11 mouse cellular contexts compared by ENCODE assay signal in genomic region chr2:64074602-64075389, GRCm38 (mm10). TPM values are rescaled to one million over a fixed set of nuclear protein-coding genes. Genes with fewer than 3 reads are reported as not detected.
DNase-seq lines count a peak whose midpoint lies in the region; ATAC-seq and TF ChIP-seq lines count a peak whose summit lies in the region.
"Had no signal": no experiment of that assay in that cellular context is flagged by ENCODE, and none has a peak within 500 bp of the region (broad histone marks: within the 10 kb centered on the region; RNA-seq: fewer than 3 reads in every experiment).

No protein-coding gene starts in this region.

- H3K9me3 ChIP-seq in neural tube, embryonic 11.5 days (ENCODE audit: control insufficient read depth, low read length) = no peaks in the 10 kb centered on the region
- no peaks in the 10 kb centered on the region for H3K9me3 ChIP-seq in limb, embryonic 13.5 days
- H3K9me3 ChIP-seq: liver, embryonic 12.5 days had no signal

- TF ChIP-seq EP300 in heart, adult 2 months (IDR thresholded peaks at IDR 0.05; ENCODE audit: insufficient read depth, low read depth, low read length) = no peak

- no peaks in the 10 kb centered on the region for H3K27me3 ChIP-seq in heart, adult 2 months (ENCODE audit: control insufficient read depth, insufficient read depth, low read length)
- no peaks in the 10 kb centered on the region for H3K27me3 ChIP-seq in neural tube, embryonic 11.5 days (ENCODE audit: control insufficient read depth, insufficient read depth, low read length)
- peaks cover 17% of the 10 kb centered on the region; the same call in 1 of the 2 replicates for H3K27me3 ChIP-seq in limb, embryonic 13.5 days
- H3K27me3 ChIP-seq: liver, embryonic 12.5 days had no signal

- H3K9ac ChIP-seq in heart, adult 2 months (ENCODE audit: low read depth, low read length) = peak overlapping the region; percentile 45; the same call in 1 of the 2 replicates
- no peak overlapping the region for H3K9ac ChIP-seq in neural tube, embryonic 11.5 days (ENCODE audit: low read length)
- H3K9ac ChIP-seq in limb, embryonic 13.5 days = no peak overlapping the region
- H3K9ac ChIP-seq: liver, embryonic 12.5 days had no signal

- intact Hi-C loops in heart, adult 2 months (cut with DNase I) = loop anchor here (2.0 to 10.0 kb wide), 2 partner anchors 20 to 90 kb away; no protein-coding TSS in a partner anchor

- 55% methylated on average over 17 of the region's 17 CpGs for WGBS in heart, adult 2 months
- WGBS in neural tube, embryonic 11.5 days = 25% methylated on average over 17 of the region's 17 CpGs
- 13% methylated on average over 17 of the region's 17 CpGs for WGBS in limb, embryonic 13.5 days

- peaks cover 2% of the 10 kb centered on the region; the same call in 1 of the 2 replicates for H3K4me1 ChIP-seq in heart, adult 2 months (ENCODE audit: control insufficient read depth, insufficient read depth, low read length)
- H3K4me1 ChIP-seq in neural tube, embryonic 11.5 days (ENCODE audit: control insufficient read depth, insufficient read depth, low read length) = peaks cover 35% of the 10 kb centered on the region
- peaks cover 28% of the 10 kb centered on the region for H3K4me1 ChIP-seq in limb, embryonic 13.5 days
- H3K4me1 ChIP-seq: liver, embryonic 12.5 days had no signal

- TF ChIP-seq CTCF in heart, adult 2 months (IDR thresholded peaks at IDR 0.05) = no peak

- DNase-seq in heart, adult 2 months = no peak
- DNase-seq in heart, adult 18-20 months = no peak
- no peak for DNase-seq in neural tube, embryonic 11.5 days (ENCODE audit: low spot score)
- DNase-seq in neural tube, embryonic 10.5 days (ENCODE audit: extremely low spot score, low spot score) = no peak
- no peak for DNase-seq in layer of hippocampus, adult 9-10 months (ENCODE audit: low spot score)
- no peak for DNase-seq in frontal cortex, adult 2 months (ENCODE audit: extremely low spot score in 1 of 2, low spot score in 1 of 2)
- DNase-seq: cerebellum, postnatal 36 days; thymus, postnatal 4 days had no signal

- TF ChIP-seq POLR2A in heart, adult 2 months (IDR thresholded peaks at IDR 0.05; ENCODE audit: insufficient read depth, low read depth, low read length) = no peak

- ATAC-seq in neural tube, embryonic 11.5 days (ENCODE audit: insufficient read depth, low FRiP score, low TSS enrichment) = peak; percentile 73
- 0 out of 2 replicates have a peak, but pooled peaks have one; percentile 32 for ATAC-seq in limb, embryonic 13.5 days (ENCODE audit: low FRiP score, low read depth)
- no peak for ATAC-seq in erythroid progenitor cell, adult 5-6 weeks (replicated peaks; ENCODE audit: low FRiP score, poor library complexity, severe bottlenecking)
- ATAC-seq: liver, embryonic 12.5 days had no signal

- no peaks in the 10 kb centered on the region; the same call in none of the 2 replicates for H3K79me2 ChIP-seq in heart, adult 2 months (replicated peaks; ENCODE audit: control insufficient read depth, insufficient read depth, low read length)

- peak overlapping the region; percentile 19 for H3K4me2 ChIP-seq in neural tube, embryonic 11.5 days (ENCODE audit: low read depth)
- H3K4me2 ChIP-seq in limb, embryonic 13.5 days (replicated peaks) = peak overlapping the region; percentile 57
- H3K4me2 ChIP-seq: liver, embryonic 12.5 days had no signal

- H3K4me3 ChIP-seq in heart, adult 2 months = no peak overlapping the region
- no peak overlapping the region for H3K4me3 ChIP-seq in neural tube, embryonic 11.5 days (ENCODE audit: low read depth, low read length)
- peak overlapping the region; percentile 27 for H3K4me3 ChIP-seq in limb, embryonic 13.5 days
- H3K4me3 ChIP-seq: liver, embryonic 12.5 days had no signal

- peak overlapping the region; percentile 51 for H3K27ac ChIP-seq in heart, adult 2 months
- no peak overlapping the region for H3K27ac ChIP-seq in neural tube, embryonic 11.5 days (ENCODE audit: low read depth, low read length)
- no peak overlapping the region for H3K27ac ChIP-seq in limb, embryonic 13.5 days
- H3K27ac ChIP-seq: liver, embryonic 12.5 days had no signal

- peaks cover 3% of the 10 kb centered on the region; the same call in 1 of the 2 replicates for H3K36me3 ChIP-seq in heart, adult 2 months (ENCODE audit: control insufficient read depth, insufficient read depth, low read length)
- no peaks in the 10 kb centered on the region for H3K36me3 ChIP-seq in neural tube, embryonic 11.5 days (ENCODE audit: control insufficient read depth, insufficient read depth, low read length)
- no peaks in the 10 kb centered on the region for H3K36me3 ChIP-seq in limb, embryonic 13.5 days
- H3K36me3 ChIP-seq: liver, embryonic 12.5 days had no signal

RNA-seq across cellular contexts. Expression of gene Fign, which starts 23.0 kb away (rescaled TPM):
- 10 to 100 TPM in 1 of 2 experiments, 1 to 10 TPM in 1; 8.3 to 17.5 TPM for total RNA-seq in heart, adult 2 months (2021)
- polyA plus RNA-seq in heart, adult 2 months (2012; rRNA removed) = 5.0 and 8.9 TPM in 2 replicates
- 1 to 10 TPM; 6.3 to 9.1 TPM for total RNA-seq in heart, adult 18-20 months (2021)
- polyA plus RNA-seq in neural tube, embryonic 11.5 days (2014; fragmentation: Nextera tagmentation; extraction: Ambion mirVana) = 17.5 and 18.1 TPM in 2 replicates
- 6.1 and 6.4 TPM in 2 replicates for polyA plus RNA-seq in limb, embryonic 13.5 days (2015; fragmentation: Nextera tagmentation; extraction: Ambion mirVana)
- 1.1 and 2.0 TPM in 2 replicates for polyA plus RNA-seq in frontal cortex, adult 2 months (2012; rRNA removed)
- not detected in 2 replicates for total RNA-seq in erythroid progenitor cell, adult 5-6 weeks (2015; ENCODE audit: low replicate concordance)
- total RNA-seq in erythroid progenitor cell, adult 5-6 weeks (2017; ENCODE audit: low replicate concordance) = not detected in 2 replicates
